Mouse (Mus musculus) G1E (cell line): ENCODE data around the gene Arhgef16. TPM values are rescaled to one million over a fixed set of nuclear protein-coding genes. Genes with fewer than 3 reads are reported as not detected.

ENCODE experiments used
- ATAC-seq: 2 replicates; pipeline ENCODE4 v1.8.0; 2016; ENCODE audit warnings: mild to moderate bottlenecking; ENCODE audit not compliant: insufficient number of reproducible peaks, poor library complexity, low FRiP score, severe bottlenecking; ENCODE audit errors: extremely low read depth
- DNase-seq: peaks from one replicate; pipeline ENCODE4 v3.0.0; 2012; ENCODE audit warnings: low spot score
- H3K27me3 ChIP-seq: 2 replicates; pipeline ENCODE4 v1.6.1; 2012; ENCODE audit warnings: mild to moderate bottlenecking, low read length, inconsistent platforms; ENCODE audit not compliant: insufficient read depth
- H3K36me3 ChIP-seq: replicated peaks from 2 replicates; pipeline ENCODE3; 2012; ENCODE audit warnings: mild to moderate bottlenecking, inconsistent platforms
- H3K4me1 ChIP-seq: 2 replicates; pipeline ENCODE4 v1.6.1; 2012; ENCODE audit warnings: low read depth, low read length, inconsistent platforms, mixed read lengths; ENCODE audit not compliant: insufficient read depth
- H3K4me3 ChIP-seq: 2 replicates; pipeline ENCODE4 v1.5.1; 2012; ENCODE audit warnings: low read depth, mild to moderate bottlenecking, inconsistent platforms, low read length, moderate library complexity, mixed read lengths
- H3K9me3 ChIP-seq: replicated peaks from 2 replicates; pipeline ENCODE4 v1.6.1; 2012; ENCODE audit warnings: inconsistent platforms
- CTCF ChIP-seq: IDR thresholded peaks from 2 replicates; pipeline ENCODE4 v1.5.1; 2012; ENCODE audit warnings: low read depth, low read length, inconsistent platforms, mixed read lengths
- GATA1 ChIP-seq: IDR thresholded peaks from 2 replicates; pipeline ENCODE4 v1.6.1; 2012; ENCODE audit warnings: borderline replicate concordance, low read length, inconsistent platforms, mixed read lengths
- GATA2 ChIP-seq: IDR thresholded peaks from 2 replicates; pipeline ENCODE4 v1.6.1; 2012; ENCODE audit warnings: low read depth, low read length, inconsistent platforms, borderline replicate concordance
- POLR2AphosphoS5 ChIP-seq: IDR thresholded peaks from 2 replicates; pipeline ENCODE4 v1.6.1; 2012; ENCODE audit warnings: low read depth, low read length, inconsistent platforms; ENCODE audit not compliant: insufficient replicate concordance
- TAL1 ChIP-seq: conservative IDR thresholded peaks from 2 replicates; pipeline ENCODE4 v1.6.1; 2012; ENCODE audit warnings: low read depth, low read length, inconsistent platforms, mixed read lengths
- polyA plus RNA-seq: library from polyadenylated mRNA; stranded (reverse); fragments of >175 nt; gene quantifications from 2 replicates; pipeline ENCODE4 v1.2.3, GENCODE M21; 2012
- total RNA-seq, 2 experiments: library from RNA; stranded (forward) in 1 of 2; stranded (reverse) in 1 of 2; fragments of 200-1000 nt in 1 of 2; fragments of >200 nt in 1 of 2; fragmentation: Nextera tagmentation in 1 of 2; gene quantifications; 2 replicates each; pipeline ENCODE4 v1.2.3; 2014 to 2017

Gene Arhgef16
- total and polyA plus RNA-seq, 3 experiments, result 0.11 TPM; not detected in 2

GRCm38 (mm10) chr4:154333300-154333699 lies 31.8 kb upstream of the Arhgef16 start:
- H3K9me3 ChIP-seq, result peaks cover 99% of the 10 kb centered on the region
- H3K27me3 ChIP-seq, result no peaks in the 10 kb centered on the region
- DNase-seq, result no peak
- no peaks in the 10 kb centered on the region for H3K36me3 ChIP-seq
- TF ChIP-seq POLR2AphosphoS5, result no peak
- no peak for TF ChIP-seq GATA2
- no peak for TF ChIP-seq GATA1
- no peak for TF ChIP-seq TAL1
- TF ChIP-seq CTCF, result no peak
- no peak overlapping the region for H3K4me3 ChIP-seq
- no peak for ATAC-seq
- no peaks in the 10 kb centered on the region for H3K4me1 ChIP-seq

GRCm38 (mm10) chr4:154331271-154331670 lies 29.8 kb upstream of the Arhgef16 start:
- TF ChIP-seq CTCF, result no peak
- TF ChIP-seq GATA2, result no peak
- no peak for TF ChIP-seq GATA1
- no peak for DNase-seq
- peaks cover 94% of the 10 kb centered on the region for H3K9me3 ChIP-seq
- H3K4me1 ChIP-seq, result no peaks in the 10 kb centered on the region
- H3K4me3 ChIP-seq, result no peak overlapping the region; the same call in 1 of the 2 replicates
- no peak for ATAC-seq
- no peaks in the 10 kb centered on the region for H3K27me3 ChIP-seq
- no peaks in the 10 kb centered on the region for H3K36me3 ChIP-seq

- ATAC-seq, result no peak
- peaks cover 94% of the 10 kb centered on the region for H3K9me3 ChIP-seq
- no peak for TF ChIP-seq CTCF
These were observed 28.5 kb upstream of the Arhgef16 start for GRCm38 (mm10) chr4:154330001-154330400.

DNA sequence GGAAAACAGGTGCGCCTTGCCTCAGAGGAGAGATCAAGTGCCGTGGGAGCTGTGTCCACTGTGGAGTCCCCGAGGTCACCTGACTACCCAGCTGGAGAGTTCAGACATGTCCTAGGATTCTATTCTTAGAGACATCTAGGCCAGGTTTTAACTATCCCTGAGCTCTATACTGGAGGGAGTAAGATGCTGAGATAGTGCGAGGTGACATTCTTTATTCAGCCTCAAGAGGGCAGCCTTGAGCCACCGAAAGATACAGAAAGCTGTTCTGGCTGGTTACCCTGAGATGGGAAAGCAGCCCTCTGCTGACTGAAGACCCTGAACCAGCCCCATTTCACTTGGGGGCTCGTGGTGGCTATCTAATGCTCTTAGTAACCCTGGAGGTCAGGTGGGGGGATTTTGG lies 27.4 kb upstream of the Arhgef16 start:
- H3K4me1 ChIP-seq, result no peaks in the 10 kb centered on the region
- no peaks in the 10 kb centered on the region for H3K27me3 ChIP-seq
- no peak for TF ChIP-seq GATA2
- TF ChIP-seq POLR2AphosphoS5, result no peak
- H3K4me3 ChIP-seq, result no peak overlapping the region; the same call in 1 of the 2 replicates
- H3K9me3 ChIP-seq, result peaks cover 87% of the 10 kb centered on the region
- ATAC-seq, result no peak
- no peaks in the 10 kb centered on the region for H3K36me3 ChIP-seq
- no peak for DNase-seq

More at GRCm38 (mm10) chr4:154330001-154330400, 28.5 kb upstream of the Arhgef16 start:
- Histone ChIP-seq H3K4me3 (no peak overlapping the region), H3K36me3 (no peaks in the 10 kb centered on the region), H3K4me1 (no peaks in the 10 kb centered on the region), H3K27me3 (no peaks in the 10 kb centered on the region)
- DNase-seq, result no peak

- H3K4me3 ChIP-seq, result no peak overlapping the region; the same call in 1 of the 2 replicates
- H3K9me3 ChIP-seq, result peaks cover 87% of the 10 kb centered on the region
- DNase-seq (no peak), ATAC-seq (no peak)
- no peaks in the 10 kb centered on the region for H3K36me3 ChIP-seq
- no peaks in the 10 kb centered on the region for H3K27me3 ChIP-seq
- no peak for TF ChIP-seq CTCF
- no peak for TF ChIP-seq GATA1
- no peak for TF ChIP-seq GATA2
- no peak for TF ChIP-seq POLR2AphosphoS5
- no peak for TF ChIP-seq TAL1
- H3K4me1 ChIP-seq, result no peaks in the 10 kb centered on the region
These were observed 27.0 kb upstream of the Arhgef16 start for GRCm38 (mm10) chr4:154328431-154328830.

- H3K4me1 ChIP-seq, result no peaks in the 10 kb centered on the region
- no peaks in the 10 kb centered on the region for H3K36me3 ChIP-seq
- TF ChIP-seq CTCF (no peak), GATA1 (no peak), POLR2AphosphoS5 (no peak), TAL1 (no peak), GATA2 (no peak)
- DNase-seq, result no peak
- peaks cover 88% of the 10 kb centered on the region for H3K9me3 ChIP-seq
- H3K27me3 ChIP-seq, result no peaks in the 10 kb centered on the region
- H3K4me3 ChIP-seq, result no peak overlapping the region
- ATAC-seq, result no peak
These were observed 23.9 kb upstream of the Arhgef16 start for GRCm38 (mm10) chr4:154325410-154325809.

DNA sequence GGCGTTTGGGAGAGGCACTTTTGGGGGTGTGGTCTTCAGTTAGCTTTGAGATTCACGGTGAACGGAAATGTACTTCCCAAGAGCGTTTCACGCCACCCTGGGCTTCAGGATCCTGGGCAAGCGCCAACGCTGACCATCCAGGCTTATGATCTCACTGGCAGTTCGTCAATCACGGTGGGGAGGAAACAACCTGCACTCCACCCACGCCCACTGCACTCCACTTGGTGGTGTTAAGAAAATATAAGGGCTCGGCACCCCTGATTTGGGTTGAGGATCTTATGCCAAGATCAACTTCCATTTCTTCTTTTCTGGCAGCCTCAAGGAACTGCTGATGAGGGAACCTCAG lies 12.1 kb upstream of the Arhgef16 start:
- DNase-seq (no peak), ATAC-seq (no peak)
- H3K4me3 ChIP-seq, result no peak overlapping the region
- H3K36me3 ChIP-seq, result no peaks in the 10 kb centered on the region
- H3K27me3 ChIP-seq, result no peaks in the 10 kb centered on the region
- TF ChIP-seq POLR2AphosphoS5 (no peak), GATA1 (no peak), TAL1 (no peak), GATA2 (no peak), CTCF (no peak)
- no peaks in the 10 kb centered on the region for H3K4me1 ChIP-seq
- peaks cover 87% of the 10 kb centered on the region for H3K9me3 ChIP-seq
